Mouse (Mus musculus): Measurements from ENCODE around the gene Bpifb5.

- no peak for TF ChIP-seq POLR2A (IDR thresholded peaks at IDR 0.05; ENCODE audit: insufficient read depth, low read depth, low read length)
- no peak for TF ChIP-seq CTCF (IDR thresholded peaks at IDR 0.05; ENCODE audit: insufficient read depth, low read depth, low read length)
Measured at GRCm38 (mm10) chr2:154197036-154197435, 26.5 kb upstream of the Bpifb5 start.

All from olfactory bulb, adult 2 months (tissue).